Mouse (Mus musculus) forebrain, embryonic 11.5 days (tissue): ENCODE results near the gene Prdx5. TPM values are rescaled to one million over a fixed set of nuclear protein-coding genes. Genes with fewer than 3 reads are reported as not detected.

Source experiments
- ATAC-seq: fragments of 200-750 bp; cut with Nextera tagmentation; replicated peaks from 2 replicates; pipeline ENCODE4 v1.8.0; 2017; ENCODE audit warnings: moderate TSS enrichment; ENCODE audit not compliant: low FRiP score
- DNase-seq: peaks from one replicate; pipeline ENCODE4 v3.0.0-alpha.2; 2017; ENCODE audit warnings: low spot score
- H3K27ac ChIP-seq: fragments of 300-500 bp; sonication (generic); 2 replicates; pipeline ENCODE4 v1.5.1; 2014; ENCODE audit warnings: low read depth, low read length
- H3K27me3 ChIP-seq: fragments of 300-500 bp; sonication (generic); 2 replicates; pipeline ENCODE4 v1.6.1; 2014; ENCODE audit warnings: mild to moderate bottlenecking, low read length, mixed read lengths; ENCODE audit not compliant: control insufficient read depth, insufficient read depth
- H3K36me3 ChIP-seq: fragments of 300-500 bp; sonication (generic); 2 replicates; pipeline ENCODE4 v1.6.1; 2014; ENCODE audit warnings: mild to moderate bottlenecking, low read length, moderate library complexity, mixed read lengths; ENCODE audit not compliant: control insufficient read depth, insufficient read depth
- H3K4me1 ChIP-seq: fragments of 300-500 bp; sonication (generic); replicated peaks from 2 replicates; pipeline ENCODE4 v1.6.1; 2014; ENCODE audit warnings: low read length, mixed read lengths; ENCODE audit not compliant: control insufficient read depth, insufficient read depth
- H3K4me2 ChIP-seq: fragments of 300-500 bp; sonication (generic); 2 replicates; pipeline ENCODE4 v1.6.1; 2014; ENCODE audit warnings: low read depth, mild to moderate bottlenecking, low read length, moderate library complexity, mixed read lengths; ENCODE audit not compliant: severe bottlenecking
- H3K4me3 ChIP-seq: fragments of 300-500 bp; sonication (generic); 2 replicates; pipeline ENCODE4 v1.5.1; 2014; ENCODE audit warnings: low read depth, low read length
- H3K9ac ChIP-seq: fragments of 300-500 bp; sonication (generic); 2 replicates; pipeline ENCODE4 v1.6.1; 2014; ENCODE audit warnings: low read length
- H3K9me3 ChIP-seq: fragments of 300-500 bp; sonication (generic); 2 replicates; pipeline ENCODE4 v1.6.1; 2016; ENCODE audit warnings: low read length, mixed read lengths; ENCODE audit not compliant: control insufficient read depth
- WGBS: fragments of 180-500 bp; shearing (Covaris S2); extraction: QIAGEN DNeasy Blood & Tissue Kit; methylation state at CpG from one replicate; pipeline ENCODE4 v1.1.7; 2014; 5-methylcytosine and 5-hydroxymethylcytosine counted together
- polyA plus RNA-seq: library from polyadenylated mRNA; unstranded; fragments of >200 nt; fragmentation: Nextera tagmentation; extraction: Ambion mirVana; gene quantifications from 2 replicates; pipeline ENCODE4 v1.2.1, GENCODE M21; 2014

Prdx5 gene
- polyA plus RNA-seq, 1 experiment from 2014 or later = 105 TPM

DNA sequence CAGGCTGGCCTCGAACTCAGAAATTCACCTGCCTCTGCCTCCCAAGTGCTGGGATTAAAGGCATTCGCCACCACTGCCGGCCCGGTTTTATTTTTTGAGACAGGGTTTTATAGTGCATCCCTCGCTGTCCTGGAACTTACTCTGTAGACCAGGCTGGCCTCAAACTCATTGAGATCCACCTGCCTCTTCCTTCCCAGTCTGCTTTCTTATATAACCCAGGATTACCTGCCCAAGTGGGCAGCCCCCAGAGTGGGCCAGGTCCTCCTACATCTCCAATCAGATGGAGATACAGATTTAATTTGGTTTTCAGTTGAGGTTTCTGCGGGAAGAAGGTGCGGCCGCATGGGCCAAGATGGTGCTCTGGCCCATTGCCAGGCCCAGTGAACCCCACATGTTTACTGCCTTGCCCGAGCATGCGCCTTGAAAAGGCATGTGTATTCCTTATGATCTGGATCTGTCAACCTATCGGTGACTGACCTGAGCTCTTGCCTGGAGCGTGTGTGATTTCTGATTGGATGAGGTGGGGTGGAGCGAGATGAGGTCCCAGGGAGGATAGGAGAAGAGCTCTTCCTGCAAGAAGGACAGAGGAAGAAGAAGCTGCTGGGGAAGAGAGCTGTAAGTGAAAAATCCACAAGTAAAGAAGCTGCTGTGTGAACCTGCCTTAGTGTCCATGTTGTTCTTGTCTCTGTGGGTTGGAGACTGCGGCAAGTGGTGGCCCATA lies 16.0 kb downstream of the Prdx5 start:
- no peaks in the 10 kb centered on the region for H3K36me3 ChIP-seq
- no peak overlapping the region for H3K4me2 ChIP-seq
- no peak overlapping the region for H3K4me3 ChIP-seq
- no peaks in the 10 kb centered on the region for H3K4me1 ChIP-seq
- ATAC-seq (no peak), DNase-seq (peak; percentile 30)
- H3K9ac ChIP-seq = no peak overlapping the region
- H3K27ac ChIP-seq = no peak overlapping the region
- no peaks in the 10 kb centered on the region for H3K9me3 ChIP-seq
- H3K27me3 ChIP-seq = no peaks in the 10 kb centered on the region
- WGBS = 94% methylated on average over 14 of the region's 14 CpGs

DNA sequence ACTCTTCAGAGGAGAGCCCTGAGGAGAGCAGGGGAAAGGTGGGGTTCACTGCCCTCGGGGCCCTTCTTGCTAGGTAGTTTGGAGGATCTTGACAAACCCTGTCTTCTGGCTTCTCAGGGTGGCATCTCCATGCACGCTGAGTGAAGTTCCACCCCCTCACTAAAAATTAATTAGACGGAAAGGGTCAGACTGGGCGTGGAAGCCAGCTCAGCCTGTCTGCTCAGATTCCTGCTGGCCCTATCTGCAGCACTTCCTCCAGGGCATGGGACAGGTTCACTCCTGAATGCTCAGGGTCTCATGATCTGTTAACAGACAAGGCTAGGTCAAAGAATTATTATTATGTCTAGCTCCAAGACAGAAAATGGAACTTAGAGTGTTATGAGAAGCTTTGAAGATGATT lies 17.4 kb downstream of the Prdx5 start:
- DNase-seq (no peak), ATAC-seq (no peak)
- H3K4me3 ChIP-seq = no peak overlapping the region
- no peaks in the 10 kb centered on the region for H3K36me3 ChIP-seq
- WGBS = 79% methylated on average over 4 of the region's 4 CpGs
- H3K9ac ChIP-seq = no peak overlapping the region
- no peaks in the 10 kb centered on the region for H3K4me1 ChIP-seq
- no peak overlapping the region for H3K4me2 ChIP-seq
- no peaks in the 10 kb centered on the region for H3K27me3 ChIP-seq
- no peaks in the 10 kb centered on the region for H3K9me3 ChIP-seq
- no peak overlapping the region for H3K27ac ChIP-seq

DNA sequence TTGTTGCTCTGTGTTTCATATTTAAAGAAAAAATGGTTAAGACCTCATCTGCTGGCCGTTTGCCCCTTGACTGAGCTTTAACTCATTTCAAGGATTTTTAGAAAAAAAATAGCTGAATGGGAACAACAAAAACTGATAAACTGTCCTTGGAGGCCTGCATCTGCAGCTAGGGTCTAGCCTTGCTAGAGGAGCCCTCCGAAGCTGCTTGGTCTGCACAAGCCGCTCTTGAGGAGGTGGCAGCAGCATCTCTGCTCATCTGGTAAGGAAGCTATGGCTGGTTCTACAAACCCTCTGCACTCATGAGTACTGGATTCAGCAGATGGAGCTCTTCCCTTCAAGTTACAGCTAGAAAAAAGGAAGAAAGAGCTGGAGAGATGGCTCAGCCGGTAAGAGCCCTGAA lies 31.9 kb downstream of the Prdx5 start:
- H3K9me3 ChIP-seq = no peaks in the 10 kb centered on the region; the same call in 1 of the 2 replicates
- 86% methylated on average over 4 of the region's 4 CpGs for WGBS
- H3K9ac ChIP-seq = no peak overlapping the region
- H3K4me1 ChIP-seq = no peaks in the 10 kb centered on the region
- ATAC-seq (no peak), DNase-seq (no peak)
- H3K4me3 ChIP-seq = no peak overlapping the region
- no peaks in the 10 kb centered on the region for H3K27me3 ChIP-seq
- H3K4me2 ChIP-seq = no peak overlapping the region
- H3K27ac ChIP-seq = no peak overlapping the region
- no peaks in the 10 kb centered on the region for H3K36me3 ChIP-seq

- no peak overlapping the region for H3K4me3 ChIP-seq
- ATAC-seq = no peak
- H3K36me3 ChIP-seq = no peaks in the 10 kb centered on the region
- no peak overlapping the region for H3K4me2 ChIP-seq
- no peaks in the 10 kb centered on the region; the same call in 1 of the 2 replicates for H3K9me3 ChIP-seq
- H3K27me3 ChIP-seq = no peaks in the 10 kb centered on the region
- DNase-seq = no peak
- H3K9ac ChIP-seq = no peak overlapping the region
- no peak overlapping the region for H3K27ac ChIP-seq
- H3K4me1 ChIP-seq = no peaks in the 10 kb centered on the region
Observed at GRCm38 (mm10) chr19:6876799-6877198, 33.1 kb downstream of the Prdx5 start.

DNA sequence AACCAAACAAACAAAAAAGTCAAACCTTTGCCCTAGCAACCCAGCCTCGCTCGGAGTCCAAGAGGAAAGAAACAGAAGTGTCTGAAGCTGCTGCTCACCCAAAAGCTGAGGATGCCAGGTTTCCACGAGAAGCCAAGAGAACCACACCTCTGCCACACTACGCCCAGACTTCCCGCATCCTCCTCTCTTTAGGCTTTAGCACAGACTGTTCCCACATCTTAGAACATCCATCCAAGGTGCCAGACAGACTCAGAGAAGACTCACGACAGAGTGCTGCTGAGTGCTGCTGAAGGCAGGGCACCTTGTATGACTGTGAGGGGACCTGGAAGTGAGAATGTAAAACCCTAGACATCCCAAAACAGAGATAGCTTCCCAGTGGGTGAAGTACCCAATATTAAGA lies 34.1 kb downstream of the Prdx5 start:
- Histone ChIP-seq H3K4me3 (no peak overlapping the region), H3K9me3 (no peaks in the 10 kb centered on the region; the same call in 1 of the 2 replicates), H3K27ac (no peak overlapping the region), H3K4me1 (no peaks in the 10 kb centered on the region), H3K4me2 (no peak overlapping the region), H3K36me3 (no peaks in the 10 kb centered on the region), H3K9ac (no peak overlapping the region), H3K27me3 (no peaks in the 10 kb centered on the region)
- no peak for ATAC-seq
- no peak for DNase-seq
- WGBS = 85% methylated on average over 6 of the region's 6 CpGs

GRCm38 (mm10) chr19:6874257-6874656 lies 35.6 kb downstream of the Prdx5 start:
- Histone ChIP-seq H3K27ac (no peak overlapping the region), H3K27me3 (no peaks in the 10 kb centered on the region), H3K9ac (no peak overlapping the region), H3K4me2 (no peak overlapping the region), H3K9me3 (no peaks in the 10 kb centered on the region), H3K36me3 (no peaks in the 10 kb centered on the region), H3K4me1 (no peaks in the 10 kb centered on the region), H3K4me3 (no peak overlapping the region)
- ATAC-seq = no peak
- no peak for DNase-seq
- WGBS = 71% methylated on average over 1 of the region's 1 CpGs

DNA sequence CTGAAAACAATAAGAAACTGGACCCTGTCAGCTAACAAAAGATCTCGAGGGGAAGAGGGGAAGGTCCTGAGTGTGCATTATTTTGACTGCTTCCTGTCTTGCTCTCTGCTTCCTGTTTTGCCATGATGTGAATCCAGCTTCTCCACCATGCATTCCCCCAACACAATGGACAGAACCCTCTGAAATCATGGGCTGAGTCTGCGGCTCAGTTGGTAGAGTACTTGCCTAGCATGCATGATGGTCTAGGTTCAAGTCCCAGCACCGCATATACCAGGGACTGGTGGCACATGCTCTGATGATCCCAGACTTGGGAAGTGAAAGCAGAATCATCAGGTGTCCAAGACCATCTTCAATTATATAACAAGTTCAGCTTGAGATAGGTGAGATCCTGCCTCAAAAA lies 37.2 kb downstream of the Prdx5 start:
- no peak for ATAC-seq
- no peaks in the 10 kb centered on the region for H3K36me3 ChIP-seq

GRCm38 (mm10) chr19:6871574-6872271 lies 38.2 kb downstream of the Prdx5 start:
- no peaks in the 10 kb centered on the region for H3K27me3 ChIP-seq

More for the DNA sequence above, 37.2 kb downstream of the Prdx5 start:
- 82% methylated on average over 3 of the region's 3 CpGs for WGBS
- DNase-seq = no peak
- no peaks in the 10 kb centered on the region for H3K9me3 ChIP-seq
- no peak overlapping the region for H3K27ac ChIP-seq
- H3K9ac ChIP-seq = no peak overlapping the region
- H3K4me1 ChIP-seq = no peaks in the 10 kb centered on the region
- H3K4me2 ChIP-seq = no peak overlapping the region
- no peak overlapping the region for H3K4me3 ChIP-seq
- H3K27me3 ChIP-seq = no peaks in the 10 kb centered on the region

DNA sequence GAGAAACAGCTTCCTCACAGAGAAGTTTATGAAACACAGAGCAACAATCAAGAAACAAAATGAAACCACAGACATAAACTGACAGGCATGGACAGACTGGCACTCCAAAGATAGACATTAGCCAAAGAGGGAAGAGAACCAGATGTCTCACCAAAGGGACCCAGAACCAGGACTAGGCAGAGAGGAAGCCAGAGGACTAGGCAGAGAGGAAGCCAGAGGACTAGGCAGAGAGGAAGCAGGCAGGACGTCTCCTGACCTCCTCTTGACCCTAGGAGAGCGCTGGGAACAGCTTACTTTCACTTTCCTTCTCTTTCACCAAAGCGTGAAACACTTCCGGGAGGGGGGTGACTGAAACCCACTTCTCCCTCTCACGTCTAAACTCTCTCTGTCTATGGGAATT lies 40.6 kb downstream of the Prdx5 start:
- no peak for ATAC-seq
- no peak overlapping the region for H3K4me3 ChIP-seq
- H3K4me2 ChIP-seq = no peak overlapping the region
- H3K9me3 ChIP-seq = no peaks in the 10 kb centered on the region
- H3K36me3 ChIP-seq = no peaks in the 10 kb centered on the region
- WGBS = 13% methylated on average over 5 of the region's 5 CpGs
- no peaks in the 10 kb centered on the region for H3K27me3 ChIP-seq
- no peaks in the 10 kb centered on the region for H3K4me1 ChIP-seq
- H3K9ac ChIP-seq = no peak overlapping the region
- no peak overlapping the region for H3K27ac ChIP-seq
- DNase-seq = no peak

More at GRCm38 (mm10) chr19:6871574-6872271, 38.2 kb downstream of the Prdx5 start:
- Histone ChIP-seq H3K27ac (no peak overlapping the region), H3K36me3 (no peaks in the 10 kb centered on the region), H3K4me3 (no peak overlapping the region), H3K9me3 (no peaks in the 10 kb centered on the region), H3K9ac (no peak overlapping the region), H3K4me2 (no peak overlapping the region), H3K4me1 (no peaks in the 10 kb centered on the region)
- 68% methylated on average over 5 of the region's 5 CpGs for WGBS
- ATAC-seq (no peak), DNase-seq (no peak)
